Mouse (Mus musculus) neural tube, embryonic 15.5 days (tissue): Measurements from ENCODE around the gene Mlxip. TPM values are rescaled to one million over a fixed set of nuclear protein-coding genes. Genes with fewer than 3 reads are reported as not detected.

Experiments
- ATAC-seq: fragments of 200-750 bp; cut with Nextera tagmentation; 2 replicates; pipeline ENCODE4 v1.8.0; 2017; ENCODE audit warnings: mild to moderate bottlenecking, moderate TSS enrichment, moderate library complexity; ENCODE audit not compliant: low FRiP score
- H3K27ac ChIP-seq: fragments of 300-500 bp; sonication (generic); replicated peaks from 2 replicates; pipeline ENCODE4 v1.5.1; 2015; ENCODE audit warnings: mild to moderate bottlenecking, inconsistent platforms
- H3K27me3 ChIP-seq: fragments of 300-500 bp; sonication (generic); replicated peaks from 2 replicates; pipeline ENCODE4 v1.6.1; 2015; ENCODE audit warnings: inconsistent platforms
- H3K36me3 ChIP-seq: fragments of 300-500 bp; sonication (generic); 2 replicates; pipeline ENCODE4 v1.6.1; 2015; ENCODE audit warnings: inconsistent platforms
- H3K4me1 ChIP-seq: fragments of 300-500 bp; sonication (generic); 2 replicates; pipeline ENCODE4 v1.6.1; 2015; ENCODE audit warnings: inconsistent platforms
- H3K4me2 ChIP-seq: fragments of 300-500 bp; sonication (generic); 2 replicates; pipeline ENCODE4 v1.6.1; 2015; ENCODE audit warnings: inconsistent platforms, mild to moderate bottlenecking, moderate library complexity
- H3K4me3 ChIP-seq: fragments of 300-500 bp; sonication (generic); replicated peaks from 2 replicates; pipeline ENCODE4 v1.5.1; 2015; ENCODE audit warnings: mild to moderate bottlenecking, inconsistent platforms
- H3K9ac ChIP-seq: fragments of 300-500 bp; sonication (generic); replicated peaks from 2 replicates; pipeline ENCODE4 v1.6.1; 2015; ENCODE audit warnings: mild to moderate bottlenecking, inconsistent platforms
- H3K9me3 ChIP-seq: fragments of 300-500 bp; sonication (generic); replicated peaks from 2 replicates; pipeline ENCODE4 v1.6.1; 2016; ENCODE audit warnings: inconsistent platforms
- WGBS: fragments of 180-500 bp; shearing (Covaris S2); methylation state at CpG from one replicate; pipeline ENCODE4 v1.1.7; 2015; ENCODE audit warnings: mixed read lengths; 5-methylcytosine and 5-hydroxymethylcytosine counted together
- polyA plus RNA-seq: library from polyadenylated mRNA; unstranded; fragments of >200 nt; fragmentation: Nextera tagmentation; extraction: Ambion mirVana; gene quantifications from 2 replicates; pipeline ENCODE4 v1.2.1, GENCODE M21; 2015

The Mlxip gene
- polyA plus RNA-seq, 1 experiment from 2014 or later: 19.3 TPM

DNA sequence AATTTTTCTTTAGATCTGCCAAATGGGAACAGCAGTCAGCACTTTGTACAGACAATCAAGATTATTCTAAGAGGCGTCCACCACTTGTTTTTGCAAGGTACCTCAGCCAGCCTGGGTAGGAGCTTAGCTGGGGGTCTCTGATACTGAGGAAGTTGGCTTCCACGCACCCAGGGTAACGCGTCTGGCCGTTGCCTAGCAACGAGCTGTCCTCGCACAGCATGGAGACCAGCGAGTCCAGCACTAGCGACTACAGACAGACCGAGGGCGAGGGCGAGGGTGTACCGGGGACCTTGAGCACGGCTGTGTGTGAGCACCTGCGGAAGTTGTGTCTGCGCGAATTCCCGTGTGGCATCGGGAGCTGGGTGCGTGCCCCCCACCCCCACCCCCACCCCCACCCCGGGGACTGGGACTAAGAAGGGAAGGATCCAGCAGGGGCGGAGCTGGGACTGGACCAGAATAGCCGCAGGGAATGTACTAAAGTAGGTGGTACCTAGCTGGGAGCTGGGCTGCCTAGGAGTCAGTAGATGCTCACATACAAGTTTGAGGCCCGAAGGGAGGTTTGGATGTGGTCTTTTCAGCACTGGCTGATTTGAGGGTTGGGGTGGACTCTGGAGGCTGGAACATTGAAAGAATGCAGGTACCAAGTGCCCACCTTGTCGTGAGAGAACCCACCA lies 94.7 kb downstream of the Mlxip start, which contains the start of the genes Lrrc43 and Il31:
Gene Lrrc43, plus strand, starts transcription at position 194 of the 674 bp plus-strand sequence.
Gene Il31, minus strand, starts transcription at position 378 of the 674 bp plus-strand sequence.
- no peak within 1 kb of the TSS for H3K27ac ChIP-seq
- no peaks in the 10 kb centered on the region for H3K36me3 ChIP-seq
- H3K9me3 ChIP-seq: no peaks in the 10 kb centered on the region
- peak within 1 kb of the TSS; percentile 28 for H3K4me3 ChIP-seq
- 7% methylated on average over 25 of the region's 25 CpGs for WGBS
- no peak within 1 kb of the TSS; the same call in 1 of the 2 replicates for H3K9ac ChIP-seq
- H3K4me2 ChIP-seq: peak within 1 kb of the TSS; percentile 60
- no peak for ATAC-seq
- peaks cover 12% of the 10 kb centered on the region for H3K4me1 ChIP-seq
- H3K27me3 ChIP-seq: 0 out of 2 replicates have a peak, but pooled peaks cover 7% of the 10 kb centered on the region

DNA sequence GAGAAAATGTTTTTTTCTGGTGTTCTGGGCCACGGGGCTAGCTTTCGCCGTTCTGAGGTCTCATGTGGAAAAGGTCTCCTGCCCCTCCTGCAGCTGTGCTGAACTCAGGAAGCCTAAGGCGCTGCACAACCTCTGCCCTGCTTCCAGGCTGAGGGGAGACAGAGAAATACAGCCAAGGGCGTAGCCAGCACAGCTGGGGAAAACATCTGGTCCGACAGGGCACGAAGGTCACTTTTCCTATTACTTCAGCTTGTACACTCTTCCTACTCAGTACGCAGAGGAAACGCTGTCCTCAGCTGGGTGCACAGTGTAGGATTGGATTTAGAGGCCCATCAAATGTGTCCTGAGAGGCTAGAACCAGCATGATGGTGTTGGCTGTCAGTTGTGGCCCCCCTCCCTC lies 95.3 kb downstream of the Mlxip start:
- H3K9me3 ChIP-seq: no peaks in the 10 kb centered on the region
- H3K4me2 ChIP-seq: peak overlapping the region; percentile 60; the same call in 1 of the 2 replicates
- H3K36me3 ChIP-seq: no peaks in the 10 kb centered on the region
- peaks cover 12% of the 10 kb centered on the region for H3K4me1 ChIP-seq
- no peak overlapping the region for H3K4me3 ChIP-seq
- no peak overlapping the region for H3K9ac ChIP-seq
- 0 out of 2 replicates have a peak, but pooled peaks cover 7% of the 10 kb centered on the region for H3K27me3 ChIP-seq
- WGBS: 71% methylated on average over 9 of the region's 9 CpGs
- ATAC-seq: no peak
- H3K27ac ChIP-seq: no peak overlapping the region

DNA sequence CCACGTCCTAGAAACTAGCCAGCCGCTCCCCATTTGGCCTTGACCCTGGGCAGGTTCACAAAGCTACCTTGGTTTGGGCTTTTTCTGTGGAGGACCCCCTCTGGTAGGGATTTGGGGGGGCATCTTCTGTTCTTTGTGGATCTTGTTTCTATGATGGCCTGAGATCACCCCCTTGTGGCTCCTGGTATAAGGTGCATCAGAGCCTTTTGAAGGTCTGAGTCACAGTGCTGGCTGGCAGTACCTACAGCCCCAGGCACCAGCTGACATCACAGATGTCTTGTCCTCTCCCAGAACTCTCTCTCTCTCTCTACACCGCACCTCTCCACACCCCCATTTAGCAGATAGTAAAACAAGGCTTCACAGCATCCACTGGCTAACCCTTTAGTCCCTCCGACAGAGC lies 105.1 kb downstream of the Mlxip start:
- Histone ChIP-seq H3K36me3 (no peaks in the 10 kb centered on the region), H3K27ac (no peak overlapping the region), H3K9me3 (no peaks in the 10 kb centered on the region), H3K4me1 (peaks cover 8% of the 10 kb centered on the region), H3K4me3 (no peak overlapping the region), H3K9ac (no peak overlapping the region), H3K27me3 (no peaks in the 10 kb centered on the region; the same call in 1 of the 2 replicates), H3K4me2 (no peak overlapping the region)
- no peak for ATAC-seq
- WGBS: 53% methylated on average over 4 of the region's 4 CpGs

DNA sequence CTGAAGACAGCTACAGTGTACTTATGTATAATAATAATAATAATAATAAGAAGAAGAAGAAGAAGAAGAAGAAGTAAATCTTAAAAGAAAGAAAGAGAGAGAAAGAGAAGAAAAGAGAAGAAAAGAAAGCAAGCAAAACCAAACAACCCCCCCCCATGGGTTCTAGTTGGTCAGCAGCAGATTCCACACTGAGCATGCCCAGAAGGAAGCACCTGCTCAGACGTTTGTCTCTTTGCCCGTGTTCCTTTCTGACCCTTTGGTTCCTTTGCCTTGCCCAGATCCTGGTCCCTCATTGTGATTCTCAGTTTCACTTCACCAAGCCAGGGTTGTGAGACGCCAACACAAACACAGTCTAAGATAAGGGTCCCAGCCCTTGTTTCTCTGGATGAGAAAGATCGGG lies 107.4 kb downstream of the Mlxip start:
- H3K27me3 ChIP-seq: peaks cover 5% of the 10 kb centered on the region
- peaks cover 8% of the 10 kb centered on the region for H3K4me1 ChIP-seq
- no peak overlapping the region for H3K9ac ChIP-seq
- no peak overlapping the region for H3K27ac ChIP-seq
- WGBS: 73% methylated on average over 4 of the region's 4 CpGs
- no peak overlapping the region for H3K4me2 ChIP-seq
- no peak for ATAC-seq
- H3K4me3 ChIP-seq: no peak overlapping the region
- H3K36me3 ChIP-seq: no peaks in the 10 kb centered on the region
- no peaks in the 10 kb centered on the region for H3K9me3 ChIP-seq

Other genes with a start within 250 kb of the Mlxip start
- gene Psmd9, start 225.4 kb upstream of the Mlxip start, polyA plus RNA-seq: 79.5 and 81.1 TPM in 2 replicates
- 0.50 TPM in 1 of 2 replicates, not detected in the other for gene Hpd, start 212.1 kb upstream of the Mlxip start, polyA plus RNA-seq
- gene Wdr66, start 142.7 kb upstream of the Mlxip start, polyA plus RNA-seq: 1.1 and 1.2 TPM in 2 replicates
- gene Bcl7a, start 51.0 kb upstream of the Mlxip start, polyA plus RNA-seq: 30.2 and 31.0 TPM in 2 replicates
- gene Lrrc43, start 94.5 kb downstream of the Mlxip start, polyA plus RNA-seq: 0.55 and 0.66 TPM in 2 replicates
- not detected in 2 replicates for gene Il31, start 94.7 kb downstream of the Mlxip start, polyA plus RNA-seq
- gene B3gnt4, start 115.7 kb downstream of the Mlxip start, polyA plus RNA-seq: 1.0 and 1.1 TPM in 2 replicates
- 104 and 108 TPM in 2 replicates for gene Diablo, start 129.4 kb downstream of the Mlxip start, polyA plus RNA-seq
- gene Gm49027, start 130.7 kb downstream of the Mlxip start, polyA plus RNA-seq: 8.3 and 8.9 TPM in 2 replicates
- gene Vps33a, start 178.2 kb downstream of the Mlxip start, polyA plus RNA-seq: 38.6 and 39.0 TPM in 2 replicates